Mouse (Mus musculus): ENCODE results near the gene Stum. TPM values are rescaled to one million over a fixed set of nuclear protein-coding genes. Genes with fewer than 3 reads are reported as not detected.
A peak's percentile ranks its signal among the peaks of the same experiment; 100 is the strongest.
"Not testable (repeated sequence)": the region's sequence is repeated elsewhere in the genome, so short reads cannot be mapped to it uniquely, and the experiment has no call there.

Stum gene
- total RNA-seq, 4 experiments from 2014 or later: 2.4 to 3.2 (median 2.7) TPM

DNA sequence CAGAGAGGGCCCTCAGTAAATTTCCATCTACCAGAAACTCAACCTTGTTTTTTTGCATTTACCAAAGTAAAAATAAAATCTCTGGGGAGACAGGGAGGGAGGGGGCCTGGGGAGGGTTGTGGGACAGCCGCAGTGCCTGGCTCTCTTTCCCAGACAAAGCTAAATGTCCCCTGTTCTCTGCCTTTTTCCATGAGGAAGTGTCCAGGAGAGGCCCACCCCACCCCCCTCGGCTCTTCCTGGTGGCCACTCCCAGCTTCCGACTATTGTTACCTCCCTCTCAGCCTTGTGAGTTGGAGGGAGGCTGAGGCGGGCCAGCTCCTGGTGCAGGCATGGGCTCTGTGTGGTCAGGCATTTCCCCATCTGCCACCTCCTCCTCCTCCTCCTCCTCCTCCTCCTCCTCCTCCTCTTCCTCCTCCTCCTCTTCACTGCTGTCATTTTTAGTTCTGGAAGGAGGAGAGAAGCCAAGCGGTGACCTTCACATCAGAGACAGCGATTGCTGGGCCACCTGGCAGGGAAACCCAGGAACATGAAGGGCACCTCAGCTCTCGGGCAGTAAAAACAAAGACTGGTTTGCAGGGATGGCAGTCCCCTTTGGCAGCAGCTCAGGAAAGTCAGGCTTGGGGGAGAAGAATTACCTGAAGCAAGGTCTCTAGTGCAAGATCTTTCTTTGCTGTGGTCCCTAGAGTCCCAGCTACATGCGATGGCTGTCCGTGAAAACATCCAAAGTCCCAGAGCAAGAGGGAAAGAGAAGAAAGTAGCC is 77.5 kb downstream of the Stum start:
- peak; percentile 81 for DNase-seq (ENCODE audit: low spot score)

DNA sequence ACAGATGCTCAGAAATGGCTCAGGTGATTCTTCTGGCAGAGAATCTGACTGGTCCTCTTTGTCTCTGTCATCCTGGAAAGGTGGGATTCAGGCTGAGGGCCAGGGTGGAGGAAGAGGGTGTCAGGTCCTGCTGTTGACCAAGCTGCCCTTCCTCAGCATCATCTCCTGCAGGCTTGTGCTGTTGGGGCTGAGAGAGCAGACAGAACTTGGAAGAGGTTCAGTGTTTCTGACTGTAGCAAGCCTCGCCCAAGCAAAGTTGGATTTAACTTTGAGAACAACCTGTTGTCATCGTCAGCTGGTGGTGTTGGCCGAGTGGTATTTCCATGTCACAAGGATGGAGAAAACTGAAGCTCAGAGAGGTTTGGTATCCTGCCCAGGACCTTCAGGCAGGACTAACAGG is 78.6 kb downstream of the Stum start:
- no peak for DNase-seq (ENCODE audit: low spot score)

DNA sequence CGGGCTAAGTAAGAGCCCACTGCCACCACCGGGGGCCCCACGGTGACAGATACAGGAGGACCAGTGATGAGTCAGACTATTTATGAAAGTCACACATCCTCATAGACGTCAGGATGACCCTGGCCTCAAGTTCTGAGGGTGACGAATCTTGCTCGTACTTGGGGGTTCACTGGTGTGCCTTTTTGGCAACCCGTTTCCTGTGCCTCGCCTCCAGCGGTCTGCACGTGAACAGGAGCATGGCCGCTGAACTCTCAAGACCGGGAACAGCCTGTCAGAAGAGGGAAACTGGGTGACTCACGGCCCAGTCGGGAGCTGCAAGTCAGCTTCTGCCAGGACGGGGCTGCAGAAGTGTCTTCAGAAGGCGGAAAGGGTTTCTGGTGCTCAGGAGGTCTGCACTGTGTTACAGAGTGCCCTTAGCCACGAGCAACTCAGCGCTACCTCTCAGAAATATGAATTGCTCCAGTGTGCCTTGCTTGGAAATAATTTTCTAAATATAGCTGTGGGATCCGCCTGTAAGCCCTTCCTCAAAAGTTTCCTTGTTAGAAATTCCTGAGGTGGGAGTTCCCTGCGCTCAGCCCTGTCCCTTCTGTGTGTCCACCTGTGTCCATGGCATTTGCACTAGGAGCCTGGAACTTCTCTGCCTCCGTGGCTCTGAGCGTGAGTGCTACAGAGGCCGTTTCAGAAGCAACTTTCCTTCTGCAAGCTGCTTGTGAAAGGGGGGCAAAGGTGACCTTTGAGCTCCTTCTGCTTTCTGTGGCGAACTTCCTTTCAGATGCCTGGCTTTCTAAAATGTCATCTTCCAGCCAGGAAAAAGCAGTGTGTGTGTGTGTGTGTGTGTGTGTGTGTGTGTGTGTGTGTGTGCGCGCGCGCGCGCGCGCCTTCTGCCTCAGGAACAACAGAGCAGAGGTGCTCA is 79.4 kb downstream of the Stum start:
- no peak for DNase-seq (ENCODE audit: low spot score)

DNA sequence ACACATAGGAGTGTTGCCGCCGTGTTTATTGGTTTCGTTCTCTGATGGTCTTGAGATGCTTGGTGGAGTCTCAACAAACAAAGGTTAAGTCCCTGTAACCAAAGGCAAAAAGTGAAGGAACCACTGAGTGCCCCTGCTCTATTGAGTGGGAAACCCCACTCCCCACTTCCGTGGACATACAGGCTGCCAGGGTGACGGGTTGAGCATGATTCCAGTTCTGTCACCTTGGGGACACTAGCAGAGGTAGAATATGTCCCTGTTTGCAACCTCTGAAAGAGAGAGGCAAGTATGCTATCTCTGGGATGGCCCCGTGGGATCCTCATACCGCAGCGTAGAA is 80.0 kb downstream of the Stum start:
- DNase-seq (ENCODE audit: low spot score): no peak

DNA sequence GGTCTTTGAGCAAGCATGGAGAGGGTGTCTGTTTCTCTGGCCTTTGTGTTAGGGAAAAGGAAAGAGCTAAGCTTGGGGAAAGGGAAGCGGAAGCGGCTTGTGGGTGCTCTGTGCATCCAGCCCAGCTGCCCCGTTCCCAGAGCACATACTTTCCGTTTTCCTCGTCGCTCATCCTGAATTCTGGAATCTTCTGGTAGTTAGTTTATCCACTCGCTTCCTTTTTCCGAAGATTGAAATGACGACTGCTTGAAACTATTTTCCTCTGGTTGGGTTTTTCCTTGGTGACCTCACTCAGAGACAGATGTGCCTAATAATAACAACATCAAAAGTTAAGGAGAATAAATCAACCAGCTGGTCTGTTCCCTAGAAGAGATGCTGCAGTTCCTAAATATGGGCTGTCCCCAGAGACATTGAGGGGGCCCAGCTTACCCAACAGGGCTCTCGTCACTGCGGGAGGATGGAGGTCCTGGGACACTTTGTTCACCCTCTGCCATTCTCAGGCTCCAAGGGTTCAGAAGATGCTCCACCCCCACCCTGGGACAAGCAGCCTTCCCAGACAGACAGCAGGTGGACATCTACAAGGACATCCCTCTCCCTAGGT is 80.7 kb downstream of the Stum start:
- no peak for DNase-seq (ENCODE audit: low spot score)

DNA sequence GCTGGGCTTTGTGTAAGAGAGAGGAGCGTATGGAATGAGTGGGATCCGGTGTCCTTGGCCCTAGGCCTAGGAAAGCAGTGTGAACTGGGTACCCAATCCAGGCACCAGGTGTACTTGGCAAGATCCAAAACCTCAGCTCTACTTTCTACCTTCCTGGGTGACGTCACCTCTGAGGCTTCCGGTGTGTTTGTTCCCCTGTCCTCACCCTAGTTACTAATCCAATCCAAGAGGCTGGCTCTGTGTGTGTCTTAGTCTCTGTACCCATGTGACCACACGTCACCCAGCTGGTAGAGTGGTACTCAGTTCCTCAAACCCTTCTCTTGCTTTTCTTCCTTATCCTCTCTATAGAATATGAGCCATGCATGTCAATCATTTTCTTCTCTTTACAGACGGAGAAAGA is 81.6 kb downstream of the Stum start:
- DNase-seq (ENCODE audit: low spot score): no peak

DNA sequence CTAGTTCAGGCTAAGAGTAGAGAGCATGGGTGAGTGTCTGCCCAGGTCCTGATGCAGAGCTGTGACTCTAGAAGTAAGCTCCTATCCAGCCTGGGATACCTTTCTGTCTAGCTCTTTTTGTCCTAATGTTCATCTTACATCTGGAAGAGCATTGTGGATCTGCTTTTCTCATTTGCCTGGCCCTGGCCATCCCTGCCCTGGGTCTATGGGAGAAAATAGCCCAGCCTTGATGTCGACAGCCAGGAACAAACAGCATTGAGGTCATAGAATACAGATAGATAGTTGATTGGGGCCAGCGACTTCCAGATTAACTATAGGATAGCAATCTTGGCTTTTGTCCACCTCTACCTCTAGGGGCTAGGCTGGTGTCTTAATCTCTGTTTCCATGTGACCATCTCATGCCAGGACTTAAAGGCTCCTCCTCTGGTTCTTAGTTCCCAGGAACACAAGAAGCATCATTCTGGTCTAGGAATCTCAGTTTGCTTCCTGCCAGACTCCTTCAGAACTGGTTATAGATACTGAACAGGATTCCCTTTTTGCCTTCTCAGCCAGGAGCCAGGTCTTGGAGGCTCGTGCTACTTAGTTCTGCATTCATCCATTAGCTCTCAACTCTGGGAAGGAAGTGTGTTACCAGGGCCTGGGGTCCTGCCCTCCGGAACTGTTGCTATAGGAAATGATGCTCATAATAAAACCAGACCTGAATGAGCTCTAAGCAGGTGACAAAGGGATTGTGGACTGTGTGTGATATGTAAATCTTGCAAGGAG is 82.4 kb downstream of the Stum start:
- no peak for DNase-seq (ENCODE audit: low spot score)

DNA sequence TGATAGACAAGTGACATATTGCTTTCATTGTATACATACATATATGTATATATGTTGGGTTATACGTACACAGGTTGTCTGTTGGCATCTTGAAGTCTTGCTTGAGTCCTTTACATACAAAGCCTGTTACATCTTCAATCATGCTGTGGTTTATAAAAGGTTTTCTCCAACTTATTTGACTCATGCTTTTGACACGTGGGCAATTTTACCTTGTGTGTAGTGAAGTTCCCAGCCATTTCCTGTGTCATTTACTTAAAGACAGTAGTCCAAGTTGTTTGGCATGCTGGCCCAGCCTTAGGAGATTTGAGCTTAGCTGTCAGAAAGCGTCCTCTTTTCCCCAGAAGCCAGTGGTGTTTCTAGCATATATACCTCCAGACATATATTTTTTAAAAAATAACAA is 84.9 kb downstream of the Stum start:
- DNase-seq (ENCODE audit: low spot score): no peak

DNA sequence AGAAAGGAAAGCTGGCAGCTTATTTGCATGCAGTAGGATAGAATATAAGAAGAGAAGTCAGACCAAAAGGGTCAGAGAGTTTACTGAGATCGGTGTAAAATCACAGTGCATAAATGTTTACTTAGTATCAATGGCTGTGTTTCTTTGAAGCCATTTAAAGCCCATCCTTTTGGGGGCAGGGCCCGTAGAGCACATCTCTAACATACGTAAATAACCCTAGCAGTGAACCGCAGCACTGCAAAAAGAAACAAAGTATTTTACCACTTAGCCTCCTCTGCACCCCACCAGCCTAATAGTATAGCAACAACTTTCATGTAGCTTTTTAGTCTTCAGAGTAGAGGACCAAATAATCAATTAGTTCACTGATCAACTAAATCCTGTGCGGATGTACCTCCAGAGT is 85.6 kb downstream of the Stum start:
- DNase-seq (ENCODE audit: low spot score): no peak

DNA sequence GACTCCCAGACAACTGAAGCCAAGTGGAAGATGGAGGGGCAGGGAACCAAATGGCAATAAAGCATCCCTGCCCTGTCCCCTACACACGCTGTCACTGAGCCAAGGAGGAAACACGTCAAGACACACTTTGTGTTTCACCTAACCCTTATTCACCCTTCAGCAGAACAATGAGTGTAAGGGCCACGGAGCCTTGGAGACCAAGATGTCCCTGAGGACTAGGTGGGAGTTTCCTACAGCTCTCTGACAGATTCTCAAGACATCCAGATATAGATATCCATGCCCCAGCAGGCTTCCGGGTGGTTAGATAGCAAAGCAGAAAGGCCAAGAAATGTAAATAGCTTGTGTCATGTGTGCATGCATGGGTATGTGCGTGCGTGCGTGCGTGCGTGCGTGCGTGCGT is 89.4 kb downstream of the Stum start:
- peak; percentile 84 for DNase-seq (ENCODE audit: low spot score)

DNA sequence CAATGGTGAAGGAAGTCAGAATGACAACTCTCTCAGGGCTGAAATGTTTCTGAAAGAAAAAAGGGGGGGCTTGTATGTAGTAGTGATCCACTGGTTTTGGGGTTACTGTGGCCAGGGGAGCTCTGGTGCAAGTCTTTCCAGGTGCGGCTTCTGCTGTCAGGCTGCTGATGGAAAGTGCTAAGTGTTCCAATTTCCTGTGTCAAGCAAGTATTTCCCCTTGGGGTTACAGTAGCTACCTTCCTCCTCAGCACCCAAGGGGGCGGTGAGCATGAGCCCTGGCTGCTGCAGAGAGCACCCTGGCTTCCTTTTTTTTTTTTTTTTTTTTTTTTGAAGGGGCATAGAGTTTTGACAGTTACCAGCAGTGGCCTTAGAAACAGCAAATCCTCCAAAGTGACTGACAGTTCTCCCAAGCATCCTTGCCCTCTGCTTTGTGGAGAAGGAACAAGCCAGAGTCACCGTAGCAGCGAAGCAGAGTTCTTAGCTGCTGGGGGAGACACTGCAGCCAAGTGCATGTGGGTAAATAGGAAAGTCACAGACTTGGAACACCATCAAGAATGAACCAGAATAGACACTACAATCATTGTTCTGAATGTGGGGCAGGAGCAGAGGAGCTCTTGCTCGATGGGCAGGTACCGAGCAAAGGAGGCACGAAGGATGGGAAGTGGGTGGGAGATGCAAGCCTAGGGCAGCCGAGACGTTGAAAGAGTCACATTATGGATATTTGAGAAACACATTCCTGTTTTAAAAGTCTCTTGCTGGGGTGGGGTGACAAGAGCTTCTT is 90.1 kb downstream of the Stum start:
- DNase-seq (ENCODE audit: low spot score): peak; percentile 64

DNA sequence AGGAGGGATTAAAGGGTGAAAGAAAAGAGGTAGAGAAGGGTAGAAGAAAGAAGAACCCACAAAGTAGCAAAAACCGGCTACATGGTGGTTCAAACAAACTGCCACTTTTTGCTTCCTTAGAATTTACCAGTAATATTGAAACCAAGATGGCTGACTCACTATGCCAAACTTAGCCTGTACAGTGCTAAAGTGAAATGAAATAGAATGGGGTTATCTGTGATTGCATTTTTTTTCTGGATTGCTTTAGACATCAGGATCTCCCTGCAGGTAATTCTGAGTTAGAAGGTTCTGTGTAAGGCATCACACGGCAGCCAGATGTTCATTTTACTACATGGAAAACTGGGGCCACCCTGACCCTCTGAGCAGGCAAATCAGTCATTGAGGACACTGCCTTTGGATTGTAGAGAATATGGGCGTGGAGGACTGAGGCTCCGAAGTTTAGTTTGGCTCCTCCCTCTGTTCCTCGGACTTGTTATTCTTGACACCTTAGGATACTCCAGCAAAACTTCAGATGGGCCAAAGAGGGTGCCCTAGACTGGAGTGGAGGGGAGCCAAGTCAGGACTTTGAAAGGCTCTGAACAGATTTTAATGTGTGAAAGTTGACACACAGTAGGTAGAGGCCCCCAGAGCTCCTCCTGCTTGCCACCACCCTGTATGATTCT is 91.0 kb downstream of the Stum start:
- DNase-seq (ENCODE audit: low spot score): no peak

DNA sequence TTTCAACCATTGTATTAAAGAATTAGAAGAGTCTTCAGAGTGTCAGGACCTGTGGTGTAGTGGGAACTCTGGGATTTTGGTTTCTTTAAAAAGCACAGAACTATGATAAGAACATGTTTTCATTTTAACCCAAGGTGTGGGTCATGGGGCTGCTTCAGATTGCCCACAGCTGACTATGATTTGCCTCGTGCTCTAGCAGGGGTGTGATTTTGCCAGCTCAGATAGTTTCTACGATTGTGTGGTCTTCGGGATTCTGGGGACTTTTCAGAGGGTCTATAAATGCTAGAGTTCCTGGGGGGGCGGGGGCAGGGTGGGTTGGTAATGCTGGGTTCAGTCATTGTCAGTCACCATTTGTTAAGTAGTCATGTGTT is 91.7 kb downstream of the Stum start:
- DNase-seq (ENCODE audit: low spot score): no peak

DNA sequence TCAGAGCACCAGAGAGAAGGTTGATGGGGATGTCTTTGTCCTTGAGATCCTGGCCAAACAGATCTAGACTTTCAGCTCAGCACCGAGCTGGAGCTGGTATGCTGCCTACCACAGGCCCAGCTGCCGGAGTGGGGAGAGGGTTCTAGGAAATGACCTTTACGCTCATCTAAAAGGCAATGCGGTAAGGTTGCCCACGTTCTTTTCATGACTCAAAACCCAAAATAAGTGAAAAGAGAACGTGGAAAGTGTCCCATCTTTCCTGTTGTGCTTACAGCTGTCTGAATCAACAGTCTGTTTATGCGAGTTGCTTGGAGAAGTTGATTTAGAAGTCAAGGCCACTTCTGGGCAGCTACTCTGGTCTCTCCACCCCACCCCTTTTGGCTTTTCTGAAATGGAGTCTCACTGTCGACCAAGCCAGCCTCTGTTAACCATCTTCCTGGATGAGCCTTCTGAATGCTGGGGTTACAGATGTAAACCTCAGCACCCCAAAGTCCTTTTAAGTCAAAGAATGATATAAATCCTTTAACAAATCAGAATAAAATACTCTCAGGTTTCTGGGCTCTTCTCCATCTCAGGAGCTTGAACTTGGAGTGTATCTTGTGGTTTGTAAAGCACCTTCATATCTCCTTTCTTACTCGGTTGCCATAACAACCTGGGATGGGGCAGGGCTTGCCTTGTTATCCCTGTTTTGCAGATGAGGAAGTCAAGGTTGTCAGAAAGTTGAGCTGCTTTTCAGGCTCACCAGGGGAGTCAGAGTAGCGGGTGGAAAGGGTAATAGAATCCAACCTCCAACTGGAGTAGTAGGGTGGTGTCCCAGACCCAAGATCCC is 92.3 kb downstream of the Stum start:
- no peak for DNase-seq (ENCODE audit: low spot score)

DNA sequence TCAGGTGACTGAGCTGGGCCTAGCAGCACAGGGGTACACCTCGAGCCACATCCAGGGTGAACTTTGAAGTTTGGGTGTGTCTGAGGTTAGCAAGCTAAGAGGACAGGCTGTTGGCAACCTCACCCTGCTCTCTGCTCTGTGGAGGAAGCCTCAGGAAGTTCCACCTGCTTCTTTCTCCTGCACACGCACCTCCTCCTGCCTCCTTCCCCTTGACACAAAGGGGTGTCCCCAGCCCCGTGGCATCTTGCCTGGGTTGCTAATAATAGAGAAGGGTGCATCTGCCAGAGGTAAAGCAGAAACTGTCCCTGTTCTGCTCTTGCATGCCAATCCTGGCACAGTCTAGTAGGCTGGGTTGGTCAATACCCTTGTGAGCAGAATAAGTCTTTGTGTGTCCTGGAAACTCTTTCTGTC is 93.0 kb downstream of the Stum start:
- DNase-seq (ENCODE audit: low spot score): peak; percentile 69

DNA sequence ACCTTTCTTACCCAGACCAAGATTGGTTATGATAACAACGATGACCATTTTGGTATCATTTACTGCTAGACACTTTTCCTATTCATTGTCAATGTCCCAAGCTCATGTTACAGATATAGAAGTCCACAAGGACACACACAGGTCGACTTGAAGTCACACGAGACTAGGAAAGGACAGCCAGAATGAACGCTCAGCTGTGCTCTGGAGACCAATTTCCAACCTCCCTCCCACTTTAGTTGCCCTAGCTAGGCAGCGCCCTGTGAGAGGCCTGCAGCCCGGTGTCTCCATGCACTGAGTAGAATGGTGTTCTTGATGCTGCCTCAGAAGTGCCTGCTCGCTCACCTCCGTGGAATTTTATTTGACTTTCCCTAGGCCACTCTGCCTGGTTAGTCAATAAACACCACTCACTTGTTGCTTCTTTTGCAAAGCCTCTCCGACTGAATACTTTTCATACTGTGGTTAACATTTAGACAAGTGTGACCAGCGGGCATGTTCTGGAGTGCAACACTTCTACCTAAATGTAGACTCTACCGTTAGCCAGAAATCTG is 94.0 kb downstream of the Stum start:
- DNase-seq (ENCODE audit: low spot score): not testable (repeated sequence)

DNA sequence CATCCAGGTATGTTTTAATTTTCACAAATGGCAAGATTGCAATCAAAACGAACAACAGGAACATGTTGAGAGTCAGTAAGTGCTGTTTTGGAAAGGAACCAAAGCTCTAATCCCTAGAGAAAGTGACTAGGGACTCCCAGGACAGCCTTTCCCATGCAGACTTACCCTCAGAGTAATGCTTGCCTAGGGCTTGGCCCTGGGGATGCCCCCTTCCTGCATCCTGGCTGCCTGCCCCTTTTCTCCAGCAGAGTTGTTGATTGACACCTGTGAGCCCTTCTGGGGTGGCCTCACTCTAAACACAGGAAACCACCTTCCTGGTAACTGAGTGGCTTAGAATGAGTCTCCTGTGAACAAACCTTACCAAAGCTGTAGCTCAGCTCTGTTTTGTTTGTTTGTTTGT is 94.8 kb downstream of the Stum start:
- peak; percentile 58 for DNase-seq (ENCODE audit: low spot score)

DNA sequence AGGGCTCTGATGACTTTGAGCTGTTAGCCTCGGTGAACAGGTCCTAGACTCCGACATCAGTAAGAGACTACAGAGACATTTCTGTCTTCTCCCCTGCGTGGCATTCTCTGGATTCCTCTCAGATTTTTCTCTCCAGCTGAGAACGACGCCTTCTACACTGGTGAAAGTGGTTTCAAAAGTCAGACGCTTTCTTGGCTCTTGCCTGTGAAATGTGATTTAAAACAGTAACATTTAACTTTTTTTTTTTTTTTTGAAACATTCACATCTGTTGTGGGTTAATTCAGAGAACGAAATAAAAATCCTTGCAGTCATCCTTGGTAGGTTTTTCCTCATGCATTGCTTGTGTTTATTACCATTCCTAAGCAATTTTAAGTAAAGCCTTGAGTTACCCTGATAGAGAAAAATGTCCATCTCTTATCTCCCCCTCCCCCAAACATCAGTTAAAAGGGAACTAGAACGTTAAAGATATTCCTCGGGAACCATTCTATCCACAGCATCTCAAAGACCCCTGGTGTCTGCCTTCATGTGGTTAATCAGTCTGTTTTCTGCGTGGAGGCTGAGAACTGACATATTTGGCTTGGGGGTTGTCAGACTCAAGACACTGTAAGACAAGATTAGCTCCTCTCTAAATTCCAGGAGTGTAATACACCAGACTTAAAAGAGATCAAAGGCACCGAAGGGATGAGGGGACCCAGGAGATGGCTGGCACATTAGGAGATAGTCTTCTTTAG is 95.4 kb downstream of the Stum start:
- no peak for DNase-seq (ENCODE audit: low spot score)
